Mouse (Mus musculus) left cerebral cortex, postnatal 14 days (tissue): ENCODE data around the gene Gm13757. TPM values are rescaled to one million over a fixed set of nuclear protein-coding genes. Genes with fewer than 3 reads are reported as not detected.
"Not testable (repeated sequence)": the region's sequence is repeated elsewhere in the genome, so short reads cannot be mapped to it uniquely, and the experiment has no call there.

Source experiments
- DNase-seq, 2 experiments: peaks; one replicate each; pipeline ENCODE4 v3.0.0; 2021 to 2022; ENCODE audit warnings: low spot score in 2 of 2, mixed read lengths in 1 of 2
- intact Hi-C: fragments of 180-260 bp; cut with DNase I; formaldehyde crosslinking; loops from one replicate; pipeline ENCODE4 v1.15.1; 2025
- long read RNA-seq, 2 experiments: library from polyadenylated mRNA; stranded (forward); transcript quantifications; one replicate each; pipeline ENCODE4 v2.0.0; 2021
- total RNA-seq, 2 experiments: library from RNA; stranded (reverse); gene quantifications; 2 replicates each; pipeline ENCODE4 v1.2.3; 2021

Gm13757 gene
- total RNA-seq, result not detected
- long read RNA-seq, experiment 1, result 0 reads
- long read RNA-seq, experiment 2, result 0 reads

GRCm38 (mm10) chr2:88449031-88449430 lies at the start of gene Gm13757:
TSS of gene Gm13757 (minus strand) at chr2:88449131.
- no peak for DNase-seq
- intact Hi-C loops, result no loop called here

GRCm38 (mm10) chr2:88493020-88493419 lies 44.1 kb upstream of the Gm13757 start, which contains the start of gene Olfr1185-ps1:
TSS of gene Olfr1185-ps1 (plus strand) at chr2:88493320.
- intact Hi-C loops, result no loop called here
- DNase-seq, result no peak

GRCm38 (mm10) chr2:88483298-88483697 lies 34.4 kb upstream of the Gm13757 start, which contains the start of gene Olfr1184:
TSS of gene Olfr1184 (plus strand) at chr2:88483598.
- no peak for DNase-seq
- intact Hi-C loops, result no loop called here

GRCm38 (mm10) chr2:88454567-88454966 lies 5.6 kb upstream of the Gm13757 start, which contains the start of gene Olfr1183:
TSS of gene Olfr1183 (plus strand) at chr2:88454867.
- DNase-seq, intact Hi-C loops: not testable (repeated sequence)

- intact Hi-C loops, result no loop called here
- DNase-seq, result no peak
Observed at GRCm38 (mm10) chr2:88426071-88426470, 22.9 kb downstream of the Gm13757 start, which contains the start of gene Olfr1181. TSS of gene Olfr1181 (minus strand) at chr2:88426171.

- DNase-seq, result no peak
- intact Hi-C loops, result no loop called here
Observed at GRCm38 (mm10) chr2:88419051-88419450, 29.9 kb downstream of the Gm13757 start, which contains the start of gene Olfr1180. TSS of gene Olfr1180 (minus strand) at chr2:88419151.

- DNase-seq, result no peak
- intact Hi-C loops, result no loop called here
Observed at GRCm38 (mm10) chr2:88406353-88406752, 42.6 kb downstream of the Gm13757 start, which contains the start of gene Olfr1179. TSS of gene Olfr1179 (minus strand) at chr2:88406453.

Other genes with a start within 250 kb of the Gm13757 start
- not detected for gene Olfr1170, start 220.8 kb downstream of the Gm13757 start, total RNA-seq
- not detected for gene Olfr1173, start 169.3 kb downstream of the Gm13757 start, total RNA-seq
- gene Olfr1174-ps, start 134.0 kb downstream of the Gm13757 start, total RNA-seq, result not detected
- gene Olfr1175-ps, start 121.9 kb downstream of the Gm13757 start, total RNA-seq, result not detected
- not detected for gene Olfr1176, start 112.4 kb downstream of the Gm13757 start, total RNA-seq
- gene Olfr1177-ps, start 102.6 kb downstream of the Gm13757 start, total RNA-seq, result not detected
- gene Olfr1178, start 62.1 kb downstream of the Gm13757 start, total RNA-seq, result not detected
- not detected for gene Olfr1179, start 42.7 kb downstream of the Gm13757 start, total RNA-seq
- not detected for gene Olfr1180, start 30.0 kb downstream of the Gm13757 start, total RNA-seq
- gene Olfr1181, start 23.0 kb downstream of the Gm13757 start, total RNA-seq, result not detected
- not detected for gene Olfr1183, start 5.7 kb upstream of the Gm13757 start, total RNA-seq
- not detected for gene Olfr1184, start 34.5 kb upstream of the Gm13757 start, total RNA-seq
- gene Olfr1185-ps1, start 44.2 kb upstream of the Gm13757 start, total RNA-seq, result not detected
- not detected for gene Olfr1186, start 69.4 kb upstream of the Gm13757 start, total RNA-seq
- not detected for gene Olfr1188, start 107.8 kb upstream of the Gm13757 start, total RNA-seq
- gene Olfr1189, start 137.3 kb upstream of the Gm13757 start, total RNA-seq, result not detected
- gene Olfr1191-ps1, start 191.4 kb upstream of the Gm13757 start, total RNA-seq, result not detected
- gene Olfr1192-ps1, start 199.4 kb upstream of the Gm13757 start, total RNA-seq, result not detected
- not detected for gene Olfr1193, start 226.5 kb upstream of the Gm13757 start, total RNA-seq
- not detected for gene Olfr1195, start 240.1 kb upstream of the Gm13757 start, total RNA-seq